9 mouse cellular contexts compared by ENCODE assay signal in genomic region chr2:147297876-147298498, GRCm38 (mm10).
A peak's percentile ranks its signal among the peaks of the same experiment; 100 is the strongest.
DNase-seq lines count a peak whose midpoint lies in the region; ATAC-seq lines count a peak whose summit lies in the region.
"Had no signal": no experiment of that assay in that cellular context is flagged by ENCODE, and none has a peak within 500 bp of the region (broad histone marks: within the 10 kb centered on the region; RNA-seq: fewer than 3 reads in every experiment).

No protein-coding gene starts in this region.

- ATAC-seq in kidney, embryonic 16.5 days (ENCODE audit: low FRiP score, low TSS enrichment), result 0 out of 2 replicates have a peak, but pooled peaks have one; percentile 69
- no peak for ATAC-seq in kidney, embryonic 15.5 days (replicated peaks; ENCODE audit: low FRiP score)
- ATAC-seq in embryonic facial prominence, embryonic 14.5 days (ENCODE audit: low read depth), result no peak
- peak; percentile 66 for ATAC-seq in lung, embryonic 15.5 days (ENCODE audit: borderline replicate concordance, extremely low read depth, low FRiP score, low TSS enrichment)

- no peaks in the 10 kb centered on the region for H3K27me3 ChIP-seq in kidney, embryonic 16.5 days (ENCODE audit: insufficient read depth, low read length)
- no peaks in the 10 kb centered on the region for H3K27me3 ChIP-seq in kidney, embryonic 15.5 days
- H3K27me3 ChIP-seq in embryonic facial prominence, embryonic 14.5 days (replicated peaks; ENCODE audit: control insufficient read depth, insufficient read depth, low read length), result no peaks in the 10 kb centered on the region
- no peaks in the 10 kb centered on the region for H3K27me3 ChIP-seq in lung, embryonic 15.5 days

- H3K9me3 ChIP-seq in kidney, embryonic 16.5 days (ENCODE audit: low read length), result no peaks in the 10 kb centered on the region
- no peaks in the 10 kb centered on the region for H3K9me3 ChIP-seq in kidney, embryonic 15.5 days (replicated peaks)
- no peaks in the 10 kb centered on the region for H3K9me3 ChIP-seq in embryonic facial prominence, embryonic 14.5 days (ENCODE audit: control insufficient read depth, low read length)
- H3K9me3 ChIP-seq in lung, embryonic 15.5 days, result no peaks in the 10 kb centered on the region

- H3K9ac ChIP-seq in kidney, embryonic 16.5 days (replicated peaks; ENCODE audit: low read length), result no peak overlapping the region
- H3K9ac ChIP-seq in kidney, embryonic 15.5 days, result no peak overlapping the region
- no peak overlapping the region for H3K9ac ChIP-seq in embryonic facial prominence, embryonic 14.5 days (ENCODE audit: low read depth, low read length)
- no peak overlapping the region for H3K9ac ChIP-seq in lung, embryonic 15.5 days

- peak; percentile 20 for DNase-seq in brain, adult 2 months (ENCODE audit: low read depth, low spot score)
- peak; percentile 29 for DNase-seq in embryonic facial prominence, embryonic 14.5 days (ENCODE audit: low spot score)
- DNase-seq in urinary bladder, postnatal 25 days (ENCODE audit: low spot score), result no peak
- DNase-seq in cerebellum, adult 11 months, result no peak
- DNase-seq in thymus, postnatal 0 days (ENCODE audit: low spot score), result no peak

- no peak overlapping the region for H3K27ac ChIP-seq in kidney, embryonic 16.5 days (ENCODE audit: low read length)
- H3K27ac ChIP-seq in kidney, embryonic 15.5 days, result no peak overlapping the region
- H3K27ac ChIP-seq in embryonic facial prominence, embryonic 14.5 days (replicated peaks; ENCODE audit: low read depth, low read length), result no peak overlapping the region
- H3K27ac ChIP-seq in lung, embryonic 15.5 days, result peak overlapping the region; percentile 80
- H3K27ac ChIP-seq: kidney, postnatal 0 days had no signal

- no peaks in the 10 kb centered on the region for H3K4me1 ChIP-seq in kidney, embryonic 16.5 days (ENCODE audit: insufficient read depth, low read length)
- H3K4me1 ChIP-seq in kidney, embryonic 15.5 days, result peaks cover 9% of the 10 kb centered on the region; the same call in 1 of the 2 replicates
- H3K4me1 ChIP-seq in embryonic facial prominence, embryonic 14.5 days (ENCODE audit: control insufficient read depth, insufficient read depth, low read length), result peaks cover 5% of the 10 kb centered on the region; the same call in 1 of the 2 replicates
- peaks cover 11% of the 10 kb centered on the region for H3K4me1 ChIP-seq in lung, embryonic 15.5 days

- H3K4me2 ChIP-seq in kidney, embryonic 16.5 days (replicated peaks; ENCODE audit: low read depth, low read length), result no peak overlapping the region
- H3K4me2 ChIP-seq in kidney, embryonic 15.5 days, result no peak overlapping the region
- no peak overlapping the region for H3K4me2 ChIP-seq in embryonic facial prominence, embryonic 14.5 days (ENCODE audit: low read depth, low read length)
- no peak overlapping the region for H3K4me2 ChIP-seq in lung, embryonic 15.5 days

- no peaks in the 10 kb centered on the region for H3K36me3 ChIP-seq in kidney, embryonic 16.5 days (ENCODE audit: insufficient read depth, low read length)
- H3K36me3 ChIP-seq in kidney, embryonic 15.5 days, result no peaks in the 10 kb centered on the region
- no peaks in the 10 kb centered on the region for H3K36me3 ChIP-seq in embryonic facial prominence, embryonic 14.5 days (ENCODE audit: control insufficient read depth, insufficient read depth, low read length)
- H3K36me3 ChIP-seq in lung, embryonic 15.5 days, result no peaks in the 10 kb centered on the region

- WGBS in kidney, embryonic 16.5 days, result 70% methylated on average over 11 of the region's 11 CpGs
- 79% methylated on average over 11 of the region's 11 CpGs for WGBS in kidney, embryonic 15.5 days
- 73% methylated on average over 10 of the region's 11 CpGs for WGBS in embryonic facial prominence, embryonic 14.5 days
- 73% methylated on average over 11 of the region's 11 CpGs for WGBS in lung, embryonic 15.5 days

- H3K4me3 ChIP-seq in kidney, embryonic 16.5 days (ENCODE audit: low read length), result no peak overlapping the region
- H3K4me3 ChIP-seq in kidney, embryonic 15.5 days (replicated peaks), result no peak overlapping the region
- H3K4me3 ChIP-seq in embryonic facial prominence, embryonic 14.5 days (ENCODE audit: low read depth, low read length), result no peak overlapping the region
- no peak overlapping the region for H3K4me3 ChIP-seq in lung, embryonic 15.5 days

Comparison
In these comparisons a context has a peak if more than half of its experiments do, and no peak if none do; other contexts are left out.
1. ATAC-seq: peak in kidney, embryonic 16.5 days (single experiment) and lung, embryonic 15.5 days (single experiment); none in kidney, embryonic 15.5 days (single experiment) and embryonic facial prominence, embryonic 14.5 days (single experiment).
2. DNase-seq: peak in brain, adult 2 months (single experiment) and embryonic facial prominence, embryonic 14.5 days (single experiment); none in urinary bladder, postnatal 25 days (single experiment), cerebellum, adult 11 months (single experiment) and thymus, postnatal 0 days (single experiment).